Mouse (Mus musculus): Measurements from ENCODE around the gene Gm11549.

Gene Gm11549

DNA sequence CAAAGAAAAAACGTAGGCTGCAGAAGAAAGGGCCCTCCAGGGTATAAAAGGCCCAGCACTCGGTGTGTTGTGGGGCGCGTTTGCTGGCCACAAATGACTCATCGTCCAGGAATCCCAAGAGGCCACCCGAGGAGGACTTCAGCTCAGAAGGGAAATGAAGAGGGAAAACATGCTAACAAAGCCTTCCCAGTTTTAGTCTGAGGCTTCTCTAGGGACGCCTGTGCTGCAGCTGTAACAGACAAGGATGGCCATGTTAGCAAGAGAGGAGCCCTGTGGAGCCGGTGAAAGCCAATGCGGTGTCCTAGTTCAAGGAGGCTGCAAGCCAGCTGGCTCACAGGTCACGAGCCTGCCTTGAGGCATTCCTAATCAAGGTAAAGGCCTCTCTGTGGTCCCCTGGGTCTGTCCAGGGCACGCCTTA, 39.8 kb downstream of the Gm11549 start:
- DNase-seq (ENCODE audit: low spot score in 2 of 2), result peak; percentile 35 to 50

DNA sequence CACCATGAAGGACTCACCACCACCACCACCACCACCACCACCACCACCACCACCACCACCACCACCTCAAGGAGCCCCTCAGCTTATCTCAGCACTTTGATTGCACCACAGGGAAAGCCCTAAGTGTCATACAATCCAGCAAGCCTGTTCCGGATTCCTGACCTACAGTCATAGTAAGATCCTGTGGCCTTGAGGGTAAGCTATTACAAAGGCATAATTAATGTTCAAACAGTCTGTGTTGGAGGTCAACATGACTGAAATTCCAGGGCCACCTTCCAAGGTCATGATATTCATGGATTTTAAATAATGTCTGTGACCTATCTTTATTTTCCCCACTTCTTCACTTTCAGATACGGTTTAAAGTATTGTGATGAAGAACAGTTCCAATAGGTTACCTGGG, 41.1 kb downstream of the Gm11549 start:
- DNase-seq (ENCODE audit: low spot score in 2 of 2), result no peak

DNA sequence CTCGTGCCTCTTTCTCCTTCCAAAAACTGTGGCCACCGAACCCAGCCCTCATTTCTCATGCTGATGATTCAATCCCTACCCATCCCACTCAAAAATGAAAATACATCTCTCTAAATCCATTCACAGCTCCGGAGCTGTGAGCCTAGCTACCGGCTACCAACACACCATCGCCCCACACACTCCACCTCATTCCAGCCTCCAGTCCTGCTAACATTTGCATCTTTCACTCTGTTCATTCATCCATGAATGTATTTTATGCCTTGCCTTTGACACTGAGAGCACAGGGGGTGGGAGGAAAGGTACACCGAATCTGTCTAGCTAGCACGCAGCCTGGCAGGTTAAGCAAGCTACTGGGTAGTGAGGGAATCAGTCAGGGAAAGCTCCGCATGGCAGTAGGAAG, 42.8 kb downstream of the Gm11549 start:
- DNase-seq (ENCODE audit: low spot score in 2 of 2), result no peak

DNA sequence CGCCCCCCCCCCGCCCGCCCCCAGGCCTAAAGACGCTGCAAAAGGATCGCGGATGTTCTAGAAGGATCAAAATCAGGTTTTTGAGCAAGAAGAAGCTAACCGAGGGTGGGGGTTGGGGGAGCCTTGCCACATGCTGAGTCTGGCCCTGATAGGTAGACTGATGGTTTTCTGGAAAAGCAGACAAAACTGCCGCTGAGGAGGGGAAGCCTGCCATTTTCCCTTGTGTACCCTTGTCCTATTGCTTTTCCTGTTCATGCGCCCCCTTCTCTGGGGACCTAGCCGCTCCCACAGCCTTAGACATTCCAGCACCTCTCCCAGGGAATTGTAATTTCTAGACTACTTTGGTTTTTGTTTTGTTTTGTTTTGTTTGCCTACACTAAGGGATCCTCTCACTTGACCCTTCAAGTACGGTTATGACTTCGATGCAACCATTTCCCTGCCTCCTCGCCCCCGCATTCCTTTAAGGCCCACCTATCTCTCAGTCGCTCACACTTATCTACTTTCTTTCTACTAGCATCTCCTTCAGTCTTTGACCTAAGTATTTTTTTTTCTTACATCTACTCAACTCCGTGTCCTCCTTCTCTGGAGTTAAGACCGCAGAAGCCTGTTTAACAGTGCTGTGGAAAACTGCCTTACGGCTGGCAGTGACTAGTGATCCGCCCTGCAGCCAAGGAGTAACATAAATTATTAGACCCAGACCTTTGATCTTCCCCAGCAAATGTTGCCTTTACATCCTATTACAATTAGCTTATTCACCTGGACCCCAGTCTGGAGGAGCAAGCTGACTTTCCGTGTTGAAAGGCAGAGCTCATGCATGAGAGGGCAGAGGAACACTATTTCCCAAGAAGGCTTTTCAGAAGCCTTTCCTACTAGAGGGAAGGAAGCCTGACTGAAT, 45.1 kb downstream of the Gm11549 start:
- DNase-seq (ENCODE audit: low spot score in 2 of 2), result no peak

DNA sequence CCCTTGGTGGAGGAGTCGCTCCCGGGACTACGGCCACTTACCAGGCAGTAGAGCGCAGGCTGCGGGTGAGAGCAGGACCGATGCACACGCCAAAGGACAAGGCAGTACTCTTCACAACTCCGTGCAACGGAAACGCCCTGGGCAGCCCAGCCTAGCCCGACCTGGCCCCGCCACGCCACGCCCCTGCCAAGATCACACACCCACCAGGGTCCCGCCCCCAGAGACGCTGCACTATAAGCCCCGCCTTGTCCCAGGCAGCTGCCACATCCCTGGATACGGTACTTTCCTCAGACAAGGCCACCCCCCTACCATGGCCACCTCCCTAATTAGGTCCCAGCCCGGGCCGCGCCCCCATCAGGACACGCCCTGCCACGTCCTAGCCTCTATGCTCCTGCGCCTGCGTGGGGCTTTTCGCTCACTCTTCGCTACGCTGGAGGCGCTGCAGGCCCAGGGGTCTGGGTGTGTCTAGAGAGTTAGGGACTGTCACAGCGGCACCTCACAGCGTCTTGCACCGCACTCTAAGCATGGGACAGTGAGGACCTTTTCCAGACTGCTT, 46.0 kb downstream of the Gm11549 start, which contains the start of the genes Anxa5 and 1810062G17Rik:
Gene Anxa5 (minus strand): TSS at position 363 of the 556 bp plus-strand sequence.
Gene 1810062G17Rik (plus strand): TSS at position 406 of the 556 bp plus-strand sequence.
- peak; percentile 95 to 98 for DNase-seq (ENCODE audit: low spot score in 2 of 2)

DNA sequence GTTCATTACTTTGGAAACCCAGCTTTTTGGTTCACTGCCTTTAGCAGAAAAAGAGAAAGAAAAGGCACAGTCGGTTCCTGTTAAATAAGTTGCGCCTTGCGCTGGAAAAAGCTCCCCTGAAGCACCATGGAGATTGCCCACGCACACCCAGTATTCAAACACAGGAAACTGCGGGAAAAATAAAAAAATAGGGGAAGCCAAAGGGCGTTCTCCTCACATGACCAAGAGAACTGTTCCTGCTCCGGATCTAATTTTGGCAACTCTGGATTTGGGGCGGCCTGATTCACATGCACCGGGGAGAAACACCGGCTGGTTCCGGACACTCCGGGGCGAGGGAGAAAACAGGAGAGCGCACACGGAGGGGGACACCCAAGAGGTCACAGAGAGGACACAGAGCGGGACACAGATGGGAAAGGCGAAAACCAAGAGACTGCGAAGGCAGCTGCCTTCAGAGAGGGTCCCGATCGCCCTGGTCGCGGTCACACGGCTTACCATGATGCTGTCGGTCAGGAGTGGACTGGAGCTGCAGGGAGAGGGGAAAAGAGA, 46.6 kb downstream of the Gm11549 start:
- peak in 1 of 2 experiments; percentile 51 for DNase-seq (ENCODE audit: low spot score in 2 of 2)

DNA sequence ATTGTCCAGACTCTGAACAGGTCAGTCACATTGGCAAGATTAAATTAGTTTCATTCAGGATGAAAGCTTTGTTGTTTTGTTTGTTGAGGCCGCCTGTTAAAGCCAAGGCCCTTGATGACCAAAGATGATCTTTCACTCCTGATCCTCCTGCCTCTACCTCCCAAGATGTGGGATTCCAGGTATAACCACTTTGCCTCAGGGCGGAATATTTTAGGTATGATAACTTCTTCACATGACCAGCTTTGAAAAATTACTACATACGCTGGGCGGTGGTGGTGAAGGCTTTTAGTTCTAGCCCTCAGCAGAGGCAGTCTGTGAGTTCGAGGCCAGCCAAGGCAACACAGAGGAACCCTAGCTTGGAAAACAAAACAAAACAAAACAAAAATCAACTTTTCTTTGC, 47.2 kb downstream of the Gm11549 start:
- no peak for DNase-seq (ENCODE audit: low spot score in 2 of 2)

DNA sequence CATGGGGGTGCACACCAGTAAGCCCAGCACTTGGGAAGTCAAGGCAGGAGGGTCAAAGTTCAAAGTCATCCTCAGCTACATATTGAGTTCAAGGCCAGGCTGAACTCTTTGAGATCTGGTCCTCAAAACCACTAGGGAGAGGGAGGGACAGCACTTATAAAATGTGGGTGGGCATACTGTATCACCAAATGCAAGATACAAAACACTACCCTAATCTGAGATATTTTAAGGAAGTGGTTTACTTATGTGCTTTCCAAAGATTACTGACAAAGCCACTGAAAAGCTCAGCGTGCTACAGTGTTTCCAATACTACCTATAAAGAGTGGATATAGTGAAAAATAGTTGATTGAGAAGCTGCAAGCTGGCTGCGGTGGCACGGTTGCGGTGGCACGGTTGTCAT, 48.4 kb downstream of the Gm11549 start:
- DNase-seq (ENCODE audit: low spot score in 2 of 2), result no peak

DNA sequence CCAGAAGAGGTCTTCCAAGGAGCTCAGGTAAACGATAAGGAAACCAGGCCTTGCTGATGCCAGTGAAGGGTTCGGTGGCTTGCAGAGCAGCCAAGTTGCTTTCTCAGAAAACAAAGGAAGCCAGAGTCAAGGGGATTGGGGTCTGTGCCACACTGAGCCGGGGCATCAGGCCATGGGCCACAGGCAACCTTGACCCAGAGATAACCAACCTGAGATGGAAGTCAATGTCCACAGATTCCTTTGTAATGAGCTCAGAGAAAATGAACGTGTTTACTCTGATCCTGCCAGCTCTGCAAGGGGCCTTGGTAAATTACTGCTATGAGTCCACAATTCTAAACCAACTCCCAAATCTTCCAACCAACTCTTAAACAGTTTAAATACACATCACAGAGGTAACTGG, 49.8 kb downstream of the Gm11549 start:
- no peak for DNase-seq (ENCODE audit: low spot score in 2 of 2)

DNA sequence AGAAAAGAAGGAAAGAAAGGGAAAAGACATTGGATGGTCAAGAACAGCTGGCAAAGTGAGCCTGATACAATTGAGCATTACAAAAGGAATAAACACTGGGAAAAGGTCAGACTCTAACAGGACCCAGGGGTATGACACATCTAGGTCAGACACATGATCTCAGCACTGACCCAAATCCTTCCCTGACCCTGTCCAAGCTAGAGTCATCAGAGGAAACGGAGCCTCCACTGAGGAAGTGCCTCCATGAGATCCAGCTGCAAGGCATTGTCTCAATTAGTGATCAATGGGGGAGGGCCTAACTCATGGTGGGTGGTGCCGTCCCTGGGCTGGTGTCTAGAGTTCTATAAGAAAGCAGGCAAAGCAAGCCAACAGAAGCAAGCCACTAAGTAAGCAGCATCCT, 52.7 kb downstream of the Gm11549 start:
- no peak for DNase-seq (ENCODE audit: low spot score in 2 of 2)

DNA sequence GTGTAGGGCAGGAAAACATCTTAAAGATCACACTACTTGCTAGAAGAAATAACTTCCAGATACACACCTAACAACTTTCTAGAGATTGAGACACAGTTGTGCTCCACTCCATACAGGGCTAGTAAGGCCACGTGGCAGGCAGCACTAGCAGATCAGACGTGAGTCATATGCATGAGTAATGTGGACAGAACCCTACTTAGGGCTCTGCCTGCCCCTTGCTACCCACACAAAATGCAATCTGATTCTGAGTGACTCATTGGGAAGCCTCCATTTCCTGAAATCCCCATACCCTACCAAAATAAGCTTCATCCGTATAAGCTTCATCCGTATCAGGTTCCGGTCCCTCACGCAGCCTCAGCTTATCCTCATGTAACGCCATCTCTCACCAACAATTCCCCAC, 54.0 kb downstream of the Gm11549 start:
- peak in 1 of 2 experiments; percentile 56 for DNase-seq (ENCODE audit: low spot score in 2 of 2)

DNA sequence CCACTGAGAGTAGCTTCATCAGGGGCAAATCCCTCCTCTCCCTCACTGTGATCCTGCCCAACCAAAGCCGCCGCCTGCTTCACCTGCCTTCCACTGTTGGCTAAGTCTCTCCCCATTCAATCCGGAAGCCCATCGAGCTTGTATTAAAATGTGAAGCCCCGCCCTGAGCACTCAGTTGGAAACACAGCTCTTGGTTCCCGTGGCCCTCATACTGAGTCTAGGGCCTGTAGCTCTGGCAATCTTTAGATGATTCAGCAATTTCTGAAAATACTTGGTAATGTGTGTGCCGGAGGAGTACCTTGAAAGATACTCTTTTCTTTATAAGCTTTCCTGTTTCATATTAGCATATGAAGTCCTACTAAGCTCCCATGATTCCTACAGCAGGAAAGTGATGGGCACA, 56.1 kb downstream of the Gm11549 start:
- DNase-seq (ENCODE audit: low spot score in 2 of 2), result no peak
